Mouse (Mus musculus) limb, embryonic 12.5 days (tissue): ENCODE measurements at regions not wholly inside any gene's neighbourhood (a gene's known extent, or its start where the extent isn't known, plus 50 kb on each side); places are given as distances from the start of the nearest gene placed in this dataset.

Experiments
- ATAC-seq: fragments of 200-750 bp; cut with Nextera tagmentation; 2 replicates; pipeline ENCODE4 v1.8.0; 2017; ENCODE audit warnings: low read depth, moderate TSS enrichment; ENCODE audit not compliant: insufficient number of reproducible peaks, insufficient read depth, low FRiP score, low TSS enrichment
- H3K27ac ChIP-seq: fragments of 300-500 bp; sonication (generic); 2 replicates; pipeline ENCODE4 v1.5.1; 2016; ENCODE audit warnings: mild to moderate bottlenecking, moderate library complexity
- H3K27me3 ChIP-seq: fragments of 300-500 bp; sonication (generic); 2 replicates; pipeline ENCODE4 v1.6.1; 2016; ENCODE audit warnings: mild to moderate bottlenecking, moderate library complexity
- H3K36me3 ChIP-seq: fragments of 300-500 bp; sonication (generic); 2 replicates; pipeline ENCODE4 v1.6.1; 2016; ENCODE audit warnings: mild to moderate bottlenecking, moderate library complexity
- H3K4me1 ChIP-seq: fragments of 300-500 bp; sonication (generic); replicated peaks from 2 replicates; pipeline ENCODE4 v1.6.1; 2016
- H3K4me2 ChIP-seq: fragments of 300-500 bp; sonication (generic); 2 replicates; pipeline ENCODE4 v1.6.1; 2016; ENCODE audit warnings: mild to moderate bottlenecking, moderate library complexity
- H3K4me3 ChIP-seq: fragments of 300-500 bp; sonication (generic); replicated peaks from 2 replicates; pipeline ENCODE4 v1.5.1; 2016; ENCODE audit warnings: mild to moderate bottlenecking
- H3K9ac ChIP-seq: fragments of 300-500 bp; sonication (generic); replicated peaks from 2 replicates; pipeline ENCODE4 v1.6.1; 2016; ENCODE audit warnings: mild to moderate bottlenecking, moderate library complexity
- H3K9me3 ChIP-seq: fragments of 300-500 bp; sonication (generic); 2 replicates; pipeline ENCODE4 v1.6.1; 2016; ENCODE audit warnings: mild to moderate bottlenecking, moderate library complexity
- WGBS: fragments of 180-500 bp; shearing (Covaris S2); methylation state at CpG from one replicate; pipeline ENCODE4 v1.1.7; 2016; 5-methylcytosine and 5-hydroxymethylcytosine counted together

DNA sequence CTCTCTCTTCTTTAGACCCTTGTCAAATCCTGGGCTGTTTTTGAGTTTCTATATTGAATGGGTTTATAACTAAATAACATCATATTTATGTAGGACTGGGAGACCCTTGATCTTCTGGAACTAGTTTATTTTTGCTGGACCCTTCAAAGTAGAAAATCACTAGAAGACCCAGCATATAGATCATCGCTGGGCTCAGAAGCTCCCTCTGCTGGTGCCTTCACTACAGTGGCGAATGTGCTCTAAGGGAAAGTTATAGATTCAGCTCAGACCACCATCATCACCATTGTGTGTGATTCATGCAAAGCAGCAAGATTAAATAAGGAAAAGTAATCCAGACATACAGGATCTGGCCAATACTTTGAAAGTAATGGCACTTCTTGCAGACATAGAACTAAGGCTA lies 335.4 kb upstream of the Rag2 start:
- no peak overlapping the region for H3K4me2 ChIP-seq
- no peaks in the 10 kb centered on the region for H3K36me3 ChIP-seq
- ATAC-seq, result no peak
- H3K4me3 ChIP-seq, result no peak overlapping the region
- no peaks in the 10 kb centered on the region for H3K9me3 ChIP-seq
- WGBS, result 28% methylated on average over 2 of the region's 2 CpGs
- H3K4me1 ChIP-seq, result no peaks in the 10 kb centered on the region
- no peak overlapping the region for H3K27ac ChIP-seq
- no peaks in the 10 kb centered on the region for H3K27me3 ChIP-seq
- H3K9ac ChIP-seq, result no peak overlapping the region

DNA sequence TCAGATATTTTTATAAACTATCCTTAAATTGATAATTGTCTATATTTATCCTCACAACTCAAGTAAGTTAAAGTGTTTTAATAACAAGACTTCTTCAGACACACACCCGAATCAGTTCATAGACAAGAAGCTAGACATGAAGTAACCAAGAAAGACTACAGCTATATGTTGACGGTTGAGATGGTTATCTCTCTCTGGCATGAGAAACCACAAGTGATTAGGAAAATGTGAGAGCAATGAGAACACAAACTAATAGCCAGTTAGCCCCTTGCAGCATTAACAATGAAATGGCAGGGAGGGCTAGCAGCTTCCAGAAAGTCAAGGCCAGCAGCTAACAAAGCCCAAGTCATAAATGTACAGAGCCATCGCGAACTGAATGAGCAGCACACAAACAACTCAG lies 333.8 kb upstream of the Rag2 start:
- Histone ChIP-seq H3K4me2 (no peak overlapping the region), H3K27me3 (no peaks in the 10 kb centered on the region), H3K36me3 (no peaks in the 10 kb centered on the region), H3K27ac (no peak overlapping the region), H3K9ac (no peak overlapping the region), H3K4me1 (no peaks in the 10 kb centered on the region), H3K4me3 (no peak overlapping the region), H3K9me3 (no peaks in the 10 kb centered on the region)
- no peak for ATAC-seq
- WGBS, result 83% methylated on average over 4 of the region's 4 CpGs

DNA sequence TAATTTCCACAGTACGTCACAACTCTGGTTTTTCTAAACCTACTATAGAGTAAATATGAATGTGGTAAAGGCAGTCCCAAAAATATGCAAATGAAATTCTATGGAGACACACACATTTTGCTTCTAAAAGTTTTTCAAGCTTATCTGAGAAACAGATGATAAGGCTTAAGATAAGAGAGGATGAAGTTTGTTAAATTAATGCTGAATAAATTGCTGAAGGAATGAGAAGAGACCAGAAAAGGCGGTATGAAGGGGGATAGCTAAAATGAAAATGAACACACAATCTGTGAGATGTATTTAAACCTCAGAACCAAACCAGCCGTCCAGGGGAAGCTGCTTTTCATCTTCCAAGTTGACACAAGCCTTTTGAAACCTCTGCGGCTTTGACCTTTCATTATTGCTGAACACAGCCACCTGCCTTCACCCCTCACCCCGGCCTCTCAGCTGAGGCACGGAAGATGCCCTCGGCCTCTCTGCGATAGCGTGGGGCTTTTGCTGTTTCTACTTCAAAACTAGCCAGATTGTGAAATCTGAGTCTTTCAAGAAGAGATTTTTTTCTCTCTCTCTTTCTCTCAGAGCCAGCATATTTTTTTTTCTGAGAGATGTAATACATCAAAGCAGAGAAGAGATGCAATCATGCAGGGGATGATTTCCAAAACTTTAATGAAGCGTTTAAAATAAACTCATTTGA lies 328.7 kb upstream of the Rag2 start:
- Histone ChIP-seq H3K9me3 (no peaks in the 10 kb centered on the region), H3K9ac (no peak overlapping the region), H3K4me2 (no peak overlapping the region), H3K4me1 (no peaks in the 10 kb centered on the region), H3K36me3 (no peaks in the 10 kb centered on the region), H3K27me3 (no peaks in the 10 kb centered on the region), H3K27ac (no peak overlapping the region), H3K4me3 (no peak overlapping the region)
- ATAC-seq, result no peak
- WGBS, result 67% methylated on average over 10 of the region's 10 CpGs

- WGBS, result 78% methylated on average over 3 of the region's 3 CpGs
- Histone ChIP-seq H3K27ac (no peak overlapping the region), H3K9ac (no peak overlapping the region), H3K4me3 (no peak overlapping the region), H3K36me3 (no peaks in the 10 kb centered on the region), H3K4me1 (no peaks in the 10 kb centered on the region), H3K27me3 (no peaks in the 10 kb centered on the region), H3K4me2 (no peak overlapping the region), H3K9me3 (no peaks in the 10 kb centered on the region)
- ATAC-seq, result no peak
Observed at GRCm38 (mm10) chr2:101296369-101296682, 328.2 kb upstream of the Rag2 start.

DNA sequence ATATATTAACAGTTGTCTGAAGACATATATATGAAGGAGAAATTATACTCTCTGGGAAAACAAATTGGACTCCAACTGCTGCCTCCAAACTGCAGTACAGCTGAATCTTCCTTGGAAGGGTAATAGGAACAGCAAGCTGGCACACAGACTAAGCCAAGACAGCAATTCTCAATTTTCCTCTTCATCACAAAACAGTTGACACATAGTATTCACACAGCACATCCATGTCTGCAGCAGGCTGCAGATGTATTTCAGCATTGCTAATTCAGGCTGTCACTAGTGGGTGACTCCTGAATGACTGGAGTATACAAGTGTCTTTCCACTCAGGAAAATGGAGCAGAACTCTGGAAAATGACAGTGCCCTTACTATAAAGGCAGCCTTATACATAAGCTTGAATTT lies 327.7 kb upstream of the Rag2 start:
- no peak overlapping the region for H3K4me2 ChIP-seq
- no peaks in the 10 kb centered on the region for H3K27me3 ChIP-seq
- H3K4me3 ChIP-seq, result no peak overlapping the region
- H3K9ac ChIP-seq, result no peak overlapping the region
- H3K36me3 ChIP-seq, result no peaks in the 10 kb centered on the region
- ATAC-seq, result no peak
- H3K9me3 ChIP-seq, result no peaks in the 10 kb centered on the region
- H3K4me1 ChIP-seq, result no peaks in the 10 kb centered on the region
- no peak overlapping the region for H3K27ac ChIP-seq

DNA sequence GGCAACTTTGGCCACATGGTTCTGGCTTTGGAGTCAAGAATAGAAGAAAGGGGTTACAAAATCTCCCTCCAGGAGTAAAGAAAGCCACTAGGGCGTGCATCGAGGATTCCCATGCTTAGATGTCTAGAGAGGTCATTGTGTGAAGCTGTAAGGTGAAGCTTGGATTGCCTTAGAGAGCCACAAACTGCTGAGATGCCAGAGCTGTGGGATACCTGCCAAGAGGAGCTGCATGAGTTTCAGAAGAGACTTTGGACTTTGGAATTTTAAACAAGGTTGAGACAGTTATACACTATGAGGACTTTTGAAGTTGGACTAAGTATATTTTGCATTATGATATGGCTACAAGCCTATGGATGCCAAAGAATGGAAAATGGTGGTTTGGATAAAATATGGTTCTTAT lies 325.4 kb upstream of the Rag2 start:
- 80% methylated on average over 2 of the region's 2 CpGs for WGBS
- ATAC-seq, result no peak
- Histone ChIP-seq H3K27me3 (no peaks in the 10 kb centered on the region), H3K9me3 (no peaks in the 10 kb centered on the region), H3K4me2 (no peak overlapping the region), H3K4me1 (no peaks in the 10 kb centered on the region), H3K4me3 (no peak overlapping the region), H3K36me3 (no peaks in the 10 kb centered on the region), H3K27ac (no peak overlapping the region), H3K9ac (no peak overlapping the region)

- Histone ChIP-seq H3K4me1 (no peaks in the 10 kb centered on the region), H3K9ac (no peak overlapping the region), H3K27me3 (no peaks in the 10 kb centered on the region), H3K9me3 (no peaks in the 10 kb centered on the region), H3K4me3 (no peak overlapping the region), H3K27ac (no peak overlapping the region), H3K4me2 (no peak overlapping the region), H3K36me3 (no peaks in the 10 kb centered on the region)
- ATAC-seq, result no peak
Observed at GRCm38 (mm10) chr2:101300106-101300505, 324.4 kb upstream of the Rag2 start.

GRCm38 (mm10) chr2:101321286-101321914 lies 303.1 kb upstream of the Rag2 start:
- no peaks in the 10 kb centered on the region for H3K4me1 ChIP-seq
- H3K4me3 ChIP-seq, result no peak overlapping the region
- no peak overlapping the region for H3K27ac ChIP-seq
- H3K9me3 ChIP-seq, result no peaks in the 10 kb centered on the region
- no peaks in the 10 kb centered on the region for H3K36me3 ChIP-seq
- H3K4me2 ChIP-seq, result no peak overlapping the region
- ATAC-seq, result no peak
- H3K9ac ChIP-seq, result no peak overlapping the region
- 76% methylated on average over 3 of the region's 3 CpGs for WGBS
- no peaks in the 10 kb centered on the region for H3K27me3 ChIP-seq

GRCm38 (mm10) chr2:101356709-101357108 lies 267.8 kb upstream of the Rag2 start:
- 32% methylated on average over 1 of the region's 1 CpGs for WGBS
- H3K4me1 ChIP-seq, result no peaks in the 10 kb centered on the region
- H3K9me3 ChIP-seq, result no peaks in the 10 kb centered on the region
- H3K36me3 ChIP-seq, result no peaks in the 10 kb centered on the region
- ATAC-seq, result no peak
- no peaks in the 10 kb centered on the region for H3K27me3 ChIP-seq
- H3K9ac ChIP-seq, result no peak overlapping the region
- no peak overlapping the region for H3K4me2 ChIP-seq
- H3K4me3 ChIP-seq, result no peak overlapping the region
- H3K27ac ChIP-seq, result no peak overlapping the region

DNA sequence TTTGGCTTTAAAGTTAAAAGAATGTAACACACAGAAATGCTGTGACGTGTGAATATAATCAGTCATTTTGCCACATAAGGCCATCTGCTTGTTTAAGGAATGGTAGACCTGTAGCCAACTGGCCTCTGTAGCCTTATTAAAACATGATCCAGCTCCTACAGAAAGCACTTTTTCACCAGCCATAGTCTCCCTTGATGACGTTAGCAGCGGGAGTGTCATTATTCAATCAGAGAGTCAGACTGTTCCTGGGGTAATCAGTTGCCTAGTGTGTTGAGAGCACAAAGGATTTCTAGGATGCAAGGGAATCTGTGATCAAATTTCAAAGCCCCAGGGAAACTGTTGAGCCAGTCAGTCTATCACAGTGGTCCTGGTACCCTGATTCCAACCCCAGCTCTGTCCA lies 260.3 kb upstream of the Rag2 start:
- Histone ChIP-seq H3K27me3 (no peaks in the 10 kb centered on the region), H3K4me2 (no peak overlapping the region), H3K4me1 (no peaks in the 10 kb centered on the region), H3K9me3 (no peaks in the 10 kb centered on the region), H3K9ac (no peak overlapping the region), H3K4me3 (no peak overlapping the region), H3K27ac (no peak overlapping the region), H3K36me3 (no peaks in the 10 kb centered on the region)
- 44% methylated on average over 3 of the region's 3 CpGs for WGBS
- ATAC-seq, result no peak

- Histone ChIP-seq H3K27ac (no peak overlapping the region), H3K27me3 (no peaks in the 10 kb centered on the region), H3K4me1 (no peaks in the 10 kb centered on the region), H3K9ac (no peak overlapping the region), H3K4me2 (no peak overlapping the region), H3K9me3 (no peaks in the 10 kb centered on the region), H3K4me3 (no peak overlapping the region), H3K36me3 (no peaks in the 10 kb centered on the region)
- ATAC-seq, result no peak
- WGBS, result 83% methylated on average over 4 of the region's 4 CpGs
Observed at GRCm38 (mm10) chr2:101368278-101368677, 256.2 kb upstream of the Rag2 start.

- H3K9me3 ChIP-seq, result no peaks in the 10 kb centered on the region
- no peak overlapping the region for H3K9ac ChIP-seq
- no peak overlapping the region for H3K4me3 ChIP-seq
- no peaks in the 10 kb centered on the region for H3K36me3 ChIP-seq
- ATAC-seq, result no peak
- 83% methylated on average over 6 of the region's 6 CpGs for WGBS
- H3K27ac ChIP-seq, result no peak overlapping the region
- no peaks in the 10 kb centered on the region for H3K27me3 ChIP-seq
- no peaks in the 10 kb centered on the region for H3K4me1 ChIP-seq
- H3K4me2 ChIP-seq, result no peak overlapping the region
Observed at GRCm38 (mm10) chr2:101370991-101371736, 253.4 kb upstream of the Rag2 start.
